Mouse (Mus musculus) E14TG2a.4 (cell line): ENCODE results near the gene Lkaaear1.

Source experiments
- H3K27me3 ChIP-seq: 2 replicates; pipeline ENCODE4 v1.6.1; 2014; ENCODE audit warnings: low read length, control low read depth; ENCODE audit not compliant: insufficient read depth
- H3K36me3 ChIP-seq: 2 replicates; pipeline ENCODE4 v1.6.1; 2014; ENCODE audit warnings: low read length, control low read depth; ENCODE audit not compliant: insufficient read depth
- H3K4me1 ChIP-seq: replicated peaks from 2 replicates; pipeline ENCODE4 v1.6.1; 2014; ENCODE audit warnings: low read depth, low read length, control low read depth
- H3K4me3 ChIP-seq: replicated peaks from 2 replicates; pipeline ENCODE4 v1.5.1; 2014; ENCODE audit warnings: mild to moderate bottlenecking, low read length
- H3K9me3 ChIP-seq: 2 replicates; pipeline ENCODE4 v1.6.1; 2014; ENCODE audit warnings: low read length, control low read depth
- CTCF ChIP-seq: conservative IDR thresholded peaks from 2 replicates; pipeline ENCODE4 v1.5.1; 2014; ENCODE audit warnings: low read length
- NANOG ChIP-seq: IDR thresholded peaks from 2 replicates; pipeline ENCODE4 v1.6.1; 2014; ENCODE audit warnings: borderline replicate concordance, low read length, mixed read lengths
- POU5F1 ChIP-seq: IDR thresholded peaks from 2 replicates; pipeline ENCODE4 v1.6.1; 2014; ENCODE audit warnings: low read length, borderline replicate concordance

Gene Lkaaear1

GRCm38 (mm10) chr2:181698241-181698640 is at the start of gene Lkaaear1:
TSS of gene Lkaaear1 (minus strand) at chr2:181698442.
- H3K4me3 ChIP-seq: peak within 1 kb of the TSS; percentile 76
- H3K9me3 ChIP-seq: no peaks in the 10 kb centered on the region
- no peaks in the 10 kb centered on the region for H3K36me3 ChIP-seq
- peaks cover 31% of the 10 kb centered on the region for H3K4me1 ChIP-seq
- H3K27me3 ChIP-seq: peaks cover 38% of the 10 kb centered on the region
- no peak for TF ChIP-seq POU5F1
- no peak for TF ChIP-seq CTCF
- no peak for TF ChIP-seq NANOG

- H3K4me1 ChIP-seq: no peaks in the 10 kb centered on the region
Measured at GRCm38 (mm10) chr2:181730051-181730450, 31.8 kb upstream of the Lkaaear1 start.

DNA sequence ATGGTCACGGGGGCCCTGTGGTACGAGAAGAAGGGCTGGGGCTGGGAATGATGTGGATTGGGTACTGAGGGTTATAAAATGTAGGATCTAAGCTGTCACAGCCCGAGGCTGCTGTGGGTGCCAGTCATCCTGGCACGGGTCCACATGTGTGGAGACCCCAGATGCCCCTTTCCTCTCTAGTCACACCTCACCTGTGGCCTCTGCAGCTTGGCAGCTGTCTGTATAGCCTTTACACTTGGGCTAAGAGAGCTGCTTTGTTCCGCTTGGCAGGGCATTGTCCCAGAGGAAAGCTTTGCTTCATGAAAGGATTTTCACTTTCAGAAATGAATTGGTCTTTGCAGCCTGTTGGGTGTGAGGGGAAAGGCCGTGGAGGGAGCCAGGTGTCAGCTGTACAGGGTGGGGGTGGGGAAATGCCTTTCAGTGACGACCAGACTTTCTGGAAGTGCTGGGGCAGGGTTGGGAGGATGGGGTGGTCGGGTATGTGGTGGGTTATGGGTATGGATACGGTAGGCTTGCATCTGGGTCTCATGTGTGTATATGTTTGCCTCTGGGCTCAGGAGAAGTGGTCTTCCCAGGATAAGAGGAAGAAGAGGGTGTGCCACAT is 29.5 kb upstream of the Lkaaear1 start:
- Histone ChIP-seq H3K9me3 (no peaks in the 10 kb centered on the region), H3K4me1 (no peaks in the 10 kb centered on the region), H3K36me3 (no peaks in the 10 kb centered on the region), H3K4me3 (no peak overlapping the region), H3K27me3 (no peaks in the 10 kb centered on the region)
- no peak for TF ChIP-seq POU5F1

More at GRCm38 (mm10) chr2:181730051-181730450, 31.8 kb upstream of the Lkaaear1 start:
- Histone ChIP-seq H3K4me3 (no peak overlapping the region), H3K36me3 (no peaks in the 10 kb centered on the region), H3K27me3 (no peaks in the 10 kb centered on the region), H3K9me3 (no peaks in the 10 kb centered on the region)
- TF ChIP-seq POU5F1: no peak
- no peak for TF ChIP-seq CTCF
- TF ChIP-seq NANOG: no peak

DNA sequence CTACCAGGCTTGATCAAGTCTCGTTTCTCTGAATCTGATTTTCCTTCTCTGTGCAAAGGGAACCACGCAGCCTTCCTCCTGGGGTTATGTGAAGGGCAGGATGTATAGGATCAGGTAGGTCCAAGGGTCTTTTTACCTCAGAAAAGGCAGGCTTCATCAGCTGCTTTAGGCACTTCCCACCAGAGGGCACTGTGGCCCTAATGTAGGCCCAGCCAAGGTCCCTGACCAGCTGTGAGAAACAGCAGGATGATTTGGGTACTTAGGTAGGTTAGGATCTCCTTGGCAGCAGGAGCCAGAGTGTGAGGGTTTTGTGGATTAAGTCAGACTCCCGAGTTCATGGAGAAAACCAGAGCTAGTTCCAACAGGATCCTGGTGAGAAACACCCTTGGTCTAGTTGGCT is 24.0 kb upstream of the Lkaaear1 start:
- no peaks in the 10 kb centered on the region for H3K27me3 ChIP-seq
- no peaks in the 10 kb centered on the region for H3K36me3 ChIP-seq
- no peaks in the 10 kb centered on the region for H3K9me3 ChIP-seq
- no peak overlapping the region for H3K4me3 ChIP-seq
- no peaks in the 10 kb centered on the region for H3K4me1 ChIP-seq
- TF ChIP-seq POU5F1 (no peak), CTCF (peak; percentile 54)

GRCm38 (mm10) chr2:181721200-181721599 is 23.0 kb upstream of the Lkaaear1 start:
- Histone ChIP-seq H3K4me3 (no peak overlapping the region), H3K9me3 (no peaks in the 10 kb centered on the region), H3K27me3 (no peaks in the 10 kb centered on the region), H3K36me3 (no peaks in the 10 kb centered on the region), H3K4me1 (no peaks in the 10 kb centered on the region)
- TF ChIP-seq POU5F1 (no peak), NANOG (no peak), CTCF (no peak)

DNA sequence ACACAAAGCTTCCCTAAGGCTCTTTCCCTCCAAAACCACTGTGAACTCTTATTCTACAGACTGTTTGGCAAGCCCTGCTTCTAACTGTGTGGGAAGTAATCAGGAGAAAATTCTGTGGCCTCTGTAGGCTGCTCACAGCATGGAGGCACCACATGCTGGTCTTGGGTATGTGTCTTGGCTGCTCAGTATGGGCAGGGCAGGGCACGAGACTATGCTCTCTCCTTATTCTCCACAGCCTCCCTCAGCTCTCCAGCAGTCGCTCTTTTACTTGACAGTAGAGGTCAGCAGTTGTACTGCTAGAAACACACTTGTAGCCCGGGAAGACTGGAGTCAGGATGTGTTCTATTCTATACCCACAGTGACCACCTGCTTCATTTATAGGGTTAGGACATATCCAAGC is 21.8 kb upstream of the Lkaaear1 start:
- TF ChIP-seq NANOG (no peak), CTCF (no peak), POU5F1 (no peak)
- no peak overlapping the region for H3K4me3 ChIP-seq
- H3K4me1 ChIP-seq: peaks cover 7% of the 10 kb centered on the region

GRCm38 (mm10) chr2:181716991-181717390 is 18.7 kb upstream of the Lkaaear1 start:
- H3K4me1 ChIP-seq: peaks cover 12% of the 10 kb centered on the region
- no peaks in the 10 kb centered on the region for H3K9me3 ChIP-seq
- no peaks in the 10 kb centered on the region for H3K36me3 ChIP-seq
- H3K4me3 ChIP-seq: no peak overlapping the region
- H3K27me3 ChIP-seq: peaks cover 10% of the 10 kb centered on the region
- TF ChIP-seq CTCF: no peak
- TF ChIP-seq NANOG: no peak

More for the DNA sequence above, 21.8 kb upstream of the Lkaaear1 start:
- Histone ChIP-seq H3K36me3 (no peaks in the 10 kb centered on the region), H3K9me3 (no peaks in the 10 kb centered on the region), H3K27me3 (peaks cover 7% of the 10 kb centered on the region)

DNA sequence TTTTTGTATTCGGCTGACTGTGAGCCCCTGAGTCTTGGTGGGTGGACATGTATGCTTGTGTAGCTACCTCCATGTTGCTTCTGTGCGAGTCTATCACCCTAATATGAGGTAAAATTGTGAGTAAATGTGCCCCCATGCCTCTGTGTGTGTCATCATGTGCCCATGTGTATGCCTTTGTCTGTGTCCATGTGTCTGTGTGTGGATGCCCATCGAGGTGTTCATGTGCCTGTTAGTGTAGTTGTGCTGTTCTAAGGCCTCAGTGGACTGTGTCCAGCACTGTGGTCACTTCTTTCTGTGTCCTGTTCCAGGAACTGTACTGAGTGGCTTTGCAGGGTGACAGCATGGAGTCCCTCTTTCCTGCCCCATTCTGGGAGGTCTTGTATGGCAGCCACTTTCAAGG is 17.1 kb upstream of the Lkaaear1 start:
- Histone ChIP-seq H3K27me3 (peaks cover 10% of the 10 kb centered on the region), H3K9me3 (no peaks in the 10 kb centered on the region), H3K4me3 (no peak overlapping the region), H3K4me1 (peaks cover 12% of the 10 kb centered on the region), H3K36me3 (no peaks in the 10 kb centered on the region)
- no peak for TF ChIP-seq CTCF
- no peak for TF ChIP-seq NANOG
- TF ChIP-seq POU5F1: no peak

GRCm38 (mm10) chr2:181714903-181715326 is 16.7 kb upstream of the Lkaaear1 start, which contains the start of gene Oprl1:
TSS of gene Oprl1 (plus strand) at chr2:181715016.
- H3K9me3 ChIP-seq: no peaks in the 10 kb centered on the region
- no peaks in the 10 kb centered on the region for H3K36me3 ChIP-seq
- peak within 1 kb of the TSS; percentile 51 for H3K4me3 ChIP-seq
- H3K27me3 ChIP-seq: peaks cover 10% of the 10 kb centered on the region
- peaks cover 12% of the 10 kb centered on the region for H3K4me1 ChIP-seq
- TF ChIP-seq NANOG: no peak
